Mouse (Mus musculus) frontal cortex, postnatal 36 days (tissue): ENCODE measurements around the gene Tet3.
A peak's percentile ranks its signal among the peaks of the same experiment; 100 is the strongest.

Source experiments
- DNase-seq, 2 experiments: peaks; one replicate each; pipeline ENCODE4 v3.0.0; 2022; ENCODE audit warnings: low spot score in 2 of 2

Gene Tet3

GRCm38 (mm10) chr6:83326394-83326736 lies 132.5 kb downstream of the Tet3 start:
- DNase-seq = no peak

- peak; percentile 94 to 95 for DNase-seq
These were observed 133.1 kb downstream of the Tet3 start, which contains the start of the genes Mthfd2 and Mob1a for GRCm38 (mm10) chr6:83325525-83326393. Gene Mthfd2 (minus strand): TSS chr6:83325908. Gene Mob1a (plus strand): TSS chr6:83326016.

- no peak for DNase-seq
These were observed 135.0 kb downstream of the Tet3 start for GRCm38 (mm10) chr6:83323652-83324419.

- DNase-seq = no peak
These were observed 136.1 kb downstream of the Tet3 start for GRCm38 (mm10) chr6:83322794-83323193.

GRCm38 (mm10) chr6:83321927-83322326 lies 137.0 kb downstream of the Tet3 start:
- DNase-seq = no peak

GRCm38 (mm10) chr6:83317108-83317741 lies 141.7 kb downstream of the Tet3 start:
- DNase-seq = peak; percentile 88 to 93

GRCm38 (mm10) chr6:83316022-83316421 lies 142.9 kb downstream of the Tet3 start:
- peak; percentile 14 for DNase-seq

- no peak for DNase-seq
These were observed 143.6 kb downstream of the Tet3 start for GRCm38 (mm10) chr6:83315293-83315692.

GRCm38 (mm10) chr6:83312514-83312913 lies 146.4 kb downstream of the Tet3 start:
- no peak for DNase-seq
